Mouse (Mus musculus) brain, embryonic 18.5 days (tissue): ENCODE results near the gene Samd5.
A peak's percentile ranks its signal among the peaks of the same experiment; 100 is the strongest.

Experiments
- DNase-seq: peaks from one replicate; pipeline ENCODE4 v3.0.0-alpha.2; 2012; ENCODE audit warnings: low read depth, low spot score

Gene Samd5

DNA sequence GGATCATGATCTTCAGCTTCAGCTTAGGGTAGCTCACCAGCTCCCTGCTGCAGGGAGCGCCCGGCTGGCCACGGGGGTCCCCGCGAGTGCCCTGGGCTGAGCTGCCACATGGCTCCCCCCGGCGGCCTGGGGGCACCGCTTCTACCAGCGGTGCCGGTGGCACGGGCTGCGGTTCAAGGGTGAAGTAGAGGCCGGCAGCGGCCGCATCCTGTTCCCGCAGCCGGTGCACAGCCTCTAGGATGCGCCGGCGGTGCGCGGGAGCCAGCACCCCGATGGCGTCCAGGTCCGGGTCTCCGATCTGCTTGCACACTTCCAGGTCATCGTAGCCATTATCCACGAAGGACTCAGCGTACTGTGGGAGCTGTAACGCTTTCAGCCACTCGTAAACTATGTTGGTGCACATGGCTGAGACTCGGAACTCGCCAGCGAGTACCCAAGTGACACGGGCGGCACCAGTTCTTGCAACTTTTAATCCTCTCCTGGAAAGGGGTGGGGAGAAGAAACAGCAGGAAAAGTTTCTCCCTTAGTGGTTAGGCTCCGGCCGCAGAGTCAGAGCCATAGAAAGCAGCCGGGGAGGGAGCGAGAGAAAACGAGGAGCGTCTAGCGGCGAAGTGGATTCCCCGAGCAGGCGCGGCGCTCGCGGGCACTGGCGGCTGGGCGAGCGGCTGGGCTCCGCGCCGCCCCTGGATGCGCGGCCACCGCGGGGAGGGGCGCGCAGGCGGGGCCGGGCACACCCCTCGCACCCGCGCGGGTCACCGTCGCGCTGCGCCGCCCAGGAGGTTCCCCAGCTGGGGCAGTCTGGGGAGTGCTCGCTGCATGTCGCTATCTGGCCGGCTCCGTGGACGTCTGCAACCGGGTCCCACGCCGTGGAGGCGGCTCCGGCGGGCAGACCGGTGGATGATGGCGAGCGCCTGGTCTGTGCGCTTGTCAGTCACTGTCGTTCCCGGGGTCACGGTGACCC lies at the start of gene Samd5:
Gene Samd5 (minus strand): TSS at position 648 of the 961 bp plus-strand sequence.
- no peak for DNase-seq

DNA sequence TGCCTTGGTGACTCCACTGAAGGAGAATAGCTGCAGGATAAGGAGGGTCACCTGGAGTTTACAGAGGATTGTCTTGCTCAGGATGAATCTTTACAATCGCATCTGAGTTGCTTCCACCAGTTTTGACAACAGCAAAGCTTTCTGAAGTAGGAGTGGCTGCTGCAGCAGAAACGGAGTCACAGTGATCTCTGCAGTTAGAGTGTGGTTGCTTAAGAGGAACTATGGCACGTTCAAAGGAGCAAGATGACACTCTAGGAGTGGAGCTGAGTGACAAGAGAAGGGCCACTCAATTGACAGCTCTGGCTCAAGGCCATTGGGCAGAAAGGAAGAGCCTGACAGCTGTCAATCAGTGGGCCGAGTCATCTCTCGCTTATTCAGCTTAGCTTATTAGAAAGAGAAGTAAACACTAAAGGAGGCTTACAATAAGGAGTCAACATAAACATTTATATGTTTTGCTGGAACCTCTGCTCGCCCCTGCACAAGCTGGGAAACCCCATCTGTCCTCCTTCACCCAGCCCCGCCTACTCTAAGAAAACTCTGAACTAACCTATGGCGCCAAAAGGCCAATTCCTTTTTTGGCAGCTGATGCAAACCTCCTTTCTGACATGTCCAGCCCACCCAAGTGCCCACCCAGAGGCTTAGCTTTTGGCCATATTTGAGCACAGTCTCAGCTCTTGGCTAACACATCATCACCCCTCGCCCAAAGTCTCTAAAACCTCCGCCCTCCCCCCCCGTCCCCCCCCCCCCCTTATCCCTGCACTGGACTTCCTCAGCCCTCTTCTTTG lies 47.7 kb upstream of the Samd5 start:
- no peak for DNase-seq

DNA sequence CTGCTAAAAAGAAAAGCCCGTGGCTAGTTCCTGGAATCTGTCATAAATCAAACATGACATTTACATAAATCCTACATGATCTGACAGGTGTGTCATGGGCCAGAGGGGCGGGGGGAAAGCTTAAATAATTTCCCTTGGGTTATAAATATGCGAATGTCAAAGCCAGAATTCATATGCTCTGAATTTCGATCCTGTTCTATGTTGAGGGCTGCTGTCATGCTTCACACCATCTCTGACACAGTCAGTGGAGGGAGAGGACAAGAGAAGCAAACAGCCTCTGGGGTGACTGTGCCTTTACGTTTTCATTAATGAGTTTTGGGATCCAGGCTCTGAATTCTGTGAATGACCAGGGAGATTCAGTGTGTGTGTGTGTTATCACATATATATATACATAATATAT lies 45.0 kb upstream of the Samd5 start:
- no peak for DNase-seq

DNA sequence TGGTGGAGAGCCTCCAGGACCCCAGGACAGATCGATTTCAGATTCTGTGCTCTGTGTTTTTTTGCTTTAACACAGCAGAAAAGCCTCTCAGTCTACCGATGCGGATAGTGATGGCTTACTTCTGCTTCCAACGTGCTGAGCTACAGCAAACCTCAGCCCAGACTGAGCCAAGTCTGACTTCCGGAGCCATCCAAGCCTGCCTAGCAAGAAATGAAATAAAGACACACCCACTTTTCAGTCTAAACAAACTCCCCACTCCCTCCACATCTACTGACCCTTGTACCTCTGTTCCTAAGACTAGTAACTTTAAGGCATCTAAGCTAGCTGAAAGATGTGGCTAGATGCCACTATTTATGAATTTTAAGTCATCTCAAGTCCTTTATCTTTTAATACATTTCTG lies 43.1 kb upstream of the Samd5 start:
- DNase-seq, result no peak

DNA sequence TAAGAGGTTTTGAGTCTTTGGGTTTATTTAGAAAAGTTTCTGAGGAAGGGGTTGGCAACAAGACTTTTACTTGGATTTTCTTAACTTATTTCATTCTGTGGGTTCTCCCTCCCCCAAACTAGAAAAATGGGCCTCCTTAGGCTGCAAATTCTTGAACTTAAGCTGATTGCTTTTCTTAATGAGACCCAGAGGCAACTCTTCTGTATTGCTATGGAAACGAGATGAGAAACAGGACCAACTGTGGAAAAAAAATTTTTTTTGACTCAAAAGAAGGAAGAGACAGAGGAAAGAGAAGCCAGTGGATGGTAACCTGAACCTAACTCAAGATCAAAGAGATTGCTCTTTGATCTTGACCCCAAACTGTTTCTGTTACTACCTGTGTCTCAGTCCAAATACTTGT lies 29.9 kb upstream of the Samd5 start:
- DNase-seq, result no peak

DNA sequence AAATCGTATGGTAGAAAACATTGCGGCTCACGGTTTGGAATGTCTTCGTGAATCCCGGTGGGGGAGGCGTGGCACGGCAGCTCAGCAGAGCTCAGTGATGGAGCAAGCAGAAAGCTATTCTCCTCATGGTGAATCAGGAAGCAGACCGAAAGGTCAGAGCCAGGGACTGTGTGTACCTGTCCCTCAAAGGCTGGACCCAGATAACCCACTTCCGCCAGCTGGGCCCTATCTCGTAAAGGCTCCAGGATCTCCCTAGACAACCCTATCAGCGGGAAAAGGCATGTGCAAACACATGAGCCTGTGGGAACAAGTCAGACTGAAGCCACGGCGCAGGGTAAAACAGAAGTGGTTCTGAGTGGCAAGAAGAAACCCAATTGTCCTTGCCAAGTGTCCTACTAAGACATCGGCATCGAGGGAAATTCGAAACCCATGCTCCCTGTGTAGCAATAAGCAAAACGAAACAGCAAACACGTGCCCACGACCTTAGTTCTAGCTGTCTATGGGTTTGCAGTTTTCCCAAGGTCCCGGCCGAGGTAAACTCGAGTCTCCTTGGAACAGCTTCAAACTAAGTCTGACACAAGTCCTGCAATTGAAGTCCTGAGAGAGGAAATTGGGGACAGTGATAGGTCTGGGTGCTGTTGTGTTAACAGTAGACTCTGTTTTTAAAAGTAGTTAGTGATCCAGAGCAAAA lies 24.2 kb upstream of the Samd5 start:
- DNase-seq, result no peak

DNA sequence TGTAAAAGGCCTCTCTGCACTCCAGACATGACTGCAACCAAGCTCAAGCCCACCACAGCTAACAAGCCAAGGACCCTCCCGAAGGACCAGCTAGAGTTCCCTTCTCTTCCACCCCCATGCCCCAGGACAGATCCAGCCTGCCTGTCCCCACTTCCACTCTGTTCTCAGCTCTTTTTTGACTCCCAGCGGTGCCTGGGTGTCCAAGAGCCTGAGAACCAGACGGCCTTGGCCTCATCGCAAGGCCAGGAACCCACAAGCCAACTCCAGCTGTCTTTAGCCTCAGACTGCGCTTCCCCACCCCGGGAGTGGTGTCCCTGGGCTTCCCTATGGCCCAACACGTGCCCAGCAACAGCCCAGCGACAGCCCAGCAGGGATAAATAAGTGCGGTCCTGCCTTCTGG lies 23.1 kb upstream of the Samd5 start:
- DNase-seq, result no peak

DNA sequence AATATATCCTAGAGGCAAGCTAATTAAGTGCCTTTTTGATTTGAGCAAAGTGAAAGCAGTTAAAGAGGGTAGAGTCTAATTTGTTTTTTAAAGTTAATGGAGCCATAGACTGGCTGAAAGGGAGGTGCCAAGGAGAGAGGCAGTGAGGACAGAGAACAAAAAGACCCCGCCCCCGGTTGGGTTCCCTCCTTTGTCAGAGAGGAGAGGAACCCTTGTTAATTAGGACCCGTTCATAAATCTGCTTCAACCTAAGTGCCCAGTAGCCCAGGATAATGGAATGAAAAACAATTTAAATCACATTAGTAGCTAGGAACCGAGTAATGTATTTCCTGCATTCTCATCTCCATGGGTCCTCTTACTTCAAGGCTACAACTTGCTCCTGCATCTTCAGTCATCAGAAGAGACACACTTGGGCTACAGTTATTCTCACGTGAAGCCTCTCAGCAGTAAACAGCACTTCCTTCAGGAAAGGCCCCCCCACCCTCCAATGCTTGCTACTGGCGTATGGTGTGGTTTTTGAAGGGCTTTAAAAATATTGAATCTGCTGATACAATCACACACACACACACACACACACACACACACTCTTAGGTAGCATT lies 21.6 kb upstream of the Samd5 start:
- DNase-seq, result no peak

DNA sequence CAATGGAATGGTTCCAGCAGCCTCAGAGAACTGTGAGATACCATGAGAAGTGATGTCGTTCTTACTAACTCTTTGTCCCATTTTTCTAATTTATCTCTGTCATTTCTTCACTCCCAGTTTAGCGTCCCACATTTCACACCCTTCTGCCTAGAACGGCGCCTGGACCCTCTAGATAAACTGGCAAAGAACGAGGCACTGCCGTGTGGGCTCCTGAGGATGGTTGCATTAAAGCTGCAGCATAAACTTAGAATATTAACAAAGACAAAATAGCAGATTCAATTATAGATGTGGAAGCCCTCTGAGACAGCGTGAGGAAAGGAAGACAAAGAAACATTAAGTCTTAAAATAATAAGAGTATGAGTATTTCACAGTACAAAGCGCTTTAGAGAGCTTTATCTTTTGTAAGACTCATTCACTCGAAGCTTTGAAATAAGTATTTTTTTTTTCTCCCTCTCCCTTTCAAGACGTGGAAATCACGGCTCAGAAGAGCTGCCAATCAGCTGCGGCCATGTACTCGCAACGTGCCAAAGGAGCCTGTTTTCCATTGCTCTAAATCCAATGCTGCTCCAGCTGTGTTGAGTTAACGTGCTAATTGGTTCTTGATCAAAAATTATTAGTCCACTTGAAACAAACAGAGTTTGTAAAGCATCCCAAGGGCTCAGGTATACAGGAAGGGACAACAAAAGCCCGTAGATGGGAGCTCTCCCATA lies 19.1 kb upstream of the Samd5 start:
- no peak for DNase-seq

DNA sequence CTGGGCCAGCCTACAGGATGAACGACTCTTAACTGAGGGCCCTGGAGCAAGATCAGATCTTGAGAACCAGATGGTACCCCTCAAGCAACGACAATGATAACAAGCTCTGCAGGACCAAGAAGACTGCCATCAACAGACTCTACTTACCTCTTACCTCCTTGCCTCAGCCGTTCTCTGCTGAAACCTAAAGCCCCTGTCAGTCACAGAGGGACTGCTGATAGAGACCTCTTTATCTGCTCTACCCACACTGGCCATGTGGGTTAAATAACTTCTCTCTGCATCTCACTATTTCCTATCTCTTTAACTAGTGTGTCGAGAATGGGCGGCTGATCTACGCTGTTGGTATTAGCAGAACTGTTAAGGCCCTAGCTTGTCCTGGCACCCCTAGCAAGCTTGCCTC lies 5.9 kb upstream of the Samd5 start:
- no peak for DNase-seq

DNA sequence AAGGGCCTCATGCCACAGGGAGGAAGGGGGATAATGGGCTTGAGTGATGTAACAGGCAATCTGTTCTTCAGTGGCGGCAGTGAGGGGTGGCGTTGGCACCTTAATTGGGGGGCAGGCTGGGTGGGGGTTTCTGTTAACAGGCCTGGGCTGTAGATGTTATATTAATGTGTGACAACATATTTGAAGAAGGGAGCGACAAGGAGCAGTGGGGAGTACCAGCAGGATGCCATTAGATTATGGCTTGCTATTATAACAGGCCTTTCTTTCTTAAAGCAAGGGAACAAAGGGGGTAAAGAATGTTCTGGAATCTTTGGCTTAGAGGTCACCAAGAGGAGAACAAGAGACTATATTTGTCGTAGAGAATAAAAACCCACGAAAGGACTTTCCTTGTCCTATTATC lies 4.9 kb upstream of the Samd5 start:
- no peak for DNase-seq

DNA sequence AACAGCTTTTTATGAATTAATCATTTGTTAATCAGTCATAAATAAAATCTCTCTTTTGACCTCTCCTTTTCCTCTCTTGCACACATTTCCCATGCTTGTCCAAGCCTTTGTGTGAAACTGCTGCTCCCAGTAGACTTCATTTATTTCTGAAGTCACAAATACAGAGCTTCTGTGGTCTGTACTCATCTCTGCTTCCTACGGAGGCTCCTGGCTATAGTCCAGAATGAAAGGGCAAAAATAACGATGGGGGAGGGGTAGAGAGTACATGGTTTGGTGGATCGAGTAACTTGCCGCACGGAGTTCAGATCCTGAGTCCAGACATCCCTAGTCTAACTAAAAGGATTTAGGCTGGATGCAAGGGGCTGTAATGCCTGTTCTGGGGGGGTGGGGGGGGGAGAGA lies 3.1 kb upstream of the Samd5 start:
- no peak for DNase-seq

DNA sequence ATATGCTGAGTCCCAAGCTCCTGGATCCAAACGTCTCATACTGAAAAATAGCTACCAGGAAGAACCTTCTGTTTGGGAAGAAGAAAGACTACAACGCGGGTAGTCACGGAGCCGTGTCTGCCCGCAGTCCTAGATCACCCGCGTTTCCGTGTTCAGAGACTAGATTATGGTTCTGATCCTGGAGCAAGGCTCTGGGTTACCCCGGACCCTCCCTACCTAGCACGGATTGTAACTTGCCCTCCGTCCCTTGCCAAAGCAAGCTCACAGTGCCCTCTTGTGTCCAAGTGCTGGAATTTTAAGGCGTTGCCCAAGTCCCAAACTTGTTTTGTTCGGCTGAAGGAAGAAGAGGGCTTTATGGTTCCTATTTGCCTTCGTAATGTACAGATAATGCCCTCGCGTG lies 1.9 kb upstream of the Samd5 start:
- DNase-seq, result peak; percentile 72

DNA sequence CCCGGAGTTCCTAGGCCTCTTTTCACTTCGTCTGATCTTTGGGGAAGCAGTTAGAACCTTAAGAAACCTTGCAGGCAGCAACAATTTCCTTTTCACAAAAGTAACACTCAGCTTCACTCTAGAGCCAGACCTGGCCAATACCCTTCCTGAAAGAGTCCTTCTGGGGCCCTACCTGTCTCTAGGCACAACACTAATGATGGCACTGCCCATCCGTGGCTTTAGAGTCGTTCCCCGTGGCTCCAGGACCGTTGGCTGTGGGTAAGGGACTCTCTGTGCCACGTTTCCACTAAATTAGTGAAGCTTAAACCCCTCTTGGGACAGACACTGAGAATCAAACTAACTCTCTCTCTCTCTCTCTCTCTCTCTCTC lies 1.4 kb upstream of the Samd5 start:
- DNase-seq, result no peak

DNA sequence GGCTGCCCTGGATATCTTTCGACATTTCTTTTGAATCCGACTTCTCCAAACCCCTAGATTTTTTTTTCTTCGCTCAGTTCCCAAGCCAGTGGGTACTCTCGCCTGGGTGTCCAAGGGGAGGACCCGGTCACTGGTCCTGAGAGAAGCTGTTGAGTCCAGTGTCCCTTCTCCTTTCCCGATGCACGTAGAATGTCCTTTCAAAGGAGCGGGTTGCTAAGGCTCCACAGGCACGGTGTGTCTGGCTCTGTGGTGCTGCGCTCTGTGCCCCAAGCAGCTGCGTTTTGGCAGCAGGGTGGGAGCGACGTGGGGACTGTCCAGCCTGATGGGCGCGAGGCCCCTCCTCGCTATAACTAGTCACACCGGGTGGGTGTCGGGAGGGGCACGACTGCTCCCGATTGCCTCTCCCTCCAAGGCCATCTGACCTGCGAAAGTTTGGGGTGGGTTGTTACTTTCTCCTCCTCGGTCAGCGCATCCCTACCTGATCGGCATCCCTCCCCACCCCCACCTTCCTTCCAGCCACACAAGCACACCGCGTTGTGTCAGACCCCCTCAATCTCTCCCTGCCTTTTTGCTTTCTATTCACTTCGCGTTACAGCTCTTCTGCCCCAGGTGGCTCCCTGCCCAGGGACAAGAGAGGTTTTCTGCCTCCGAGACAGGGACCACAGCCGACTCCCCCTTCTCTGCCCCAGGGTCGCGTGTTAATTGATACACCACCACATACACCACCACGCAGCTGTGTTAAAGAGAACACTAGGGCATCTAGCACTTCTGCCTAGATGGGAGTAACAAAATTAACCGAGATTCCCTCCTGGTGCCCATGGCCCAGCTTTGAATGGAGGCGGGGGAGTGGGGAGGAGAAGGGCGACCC lies 776 bp upstream of the Samd5 start:
- no peak for DNase-seq

DNA sequence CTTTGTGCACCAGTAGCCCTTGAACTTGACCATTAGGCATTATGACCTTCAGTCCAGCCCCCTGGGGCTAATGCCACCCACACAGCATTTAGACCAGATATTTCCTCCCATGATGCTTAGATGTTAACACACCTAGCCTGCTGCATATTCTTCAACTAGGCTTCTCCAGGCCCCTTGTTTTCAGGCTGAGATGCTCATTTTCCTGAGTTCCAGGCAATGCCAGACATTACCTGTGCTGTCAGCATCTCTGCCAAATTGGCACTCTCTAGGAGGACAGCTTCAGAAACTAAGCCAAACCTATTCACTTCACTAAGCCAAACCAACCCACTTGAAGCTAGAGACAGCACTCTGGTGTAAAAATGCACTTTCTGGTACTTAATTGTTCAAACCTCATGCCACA lies 1.7 kb downstream of the Samd5 start:
- DNase-seq, result no peak

DNA sequence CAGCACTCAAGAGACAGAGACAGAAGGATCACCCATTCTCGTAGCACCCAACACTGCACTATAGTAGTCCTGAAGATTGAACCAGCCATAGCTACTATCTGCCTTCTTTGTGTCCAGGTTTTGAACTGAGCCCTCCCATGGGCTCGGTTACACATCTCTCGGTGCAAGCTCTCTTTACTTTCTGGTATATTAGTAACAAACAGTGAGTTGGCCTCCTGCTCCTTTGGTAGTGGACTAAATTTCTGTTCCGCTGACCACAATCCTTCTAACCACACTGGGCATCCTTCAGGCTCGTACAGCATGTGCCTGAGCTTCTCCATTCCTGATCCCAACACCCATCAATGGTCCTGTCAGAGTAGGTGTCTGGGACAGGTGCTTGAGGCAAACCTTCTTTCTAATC lies 2.3 kb downstream of the Samd5 start:
- no peak for DNase-seq

DNA sequence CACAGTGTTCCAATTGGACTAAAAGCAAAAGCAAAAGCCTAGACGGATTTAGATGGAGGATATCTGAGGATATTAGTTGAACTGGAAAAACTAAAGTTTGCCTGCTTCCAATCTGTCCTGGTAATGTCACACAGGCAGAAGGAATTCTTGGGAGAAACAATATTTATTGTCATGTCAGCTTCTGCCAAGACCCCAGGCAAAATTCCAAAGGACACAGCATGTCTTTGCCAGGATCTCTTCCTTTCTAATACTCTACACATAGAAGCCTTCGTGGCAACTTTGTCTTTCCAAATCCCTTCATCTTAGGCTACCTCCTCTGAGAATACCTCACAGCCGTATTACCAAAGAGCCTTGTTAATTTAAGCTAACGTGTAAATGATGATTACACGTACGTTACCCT lies 4.7 kb downstream of the Samd5 start:
- no peak for DNase-seq

DNA sequence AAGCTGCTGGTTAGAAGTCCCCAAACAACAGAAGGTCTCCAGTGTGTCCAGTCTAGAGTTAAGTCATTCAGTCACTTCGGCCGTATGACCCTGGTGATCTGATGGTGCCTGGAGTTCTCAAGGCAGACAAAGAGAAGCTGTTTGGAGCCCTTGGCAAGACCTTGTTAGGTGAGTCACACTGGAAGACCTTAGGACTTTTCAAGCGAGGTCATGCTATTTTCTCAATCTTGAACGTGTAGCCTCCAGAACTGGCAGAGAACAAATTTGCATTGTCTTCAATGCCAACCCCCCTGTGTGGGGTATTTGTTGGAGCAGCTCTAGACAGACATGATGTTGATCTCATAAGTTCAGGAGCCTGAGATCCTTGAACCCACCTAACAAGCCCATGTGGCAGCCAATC lies 6.2 kb downstream of the Samd5 start:
- DNase-seq, result no peak

DNA sequence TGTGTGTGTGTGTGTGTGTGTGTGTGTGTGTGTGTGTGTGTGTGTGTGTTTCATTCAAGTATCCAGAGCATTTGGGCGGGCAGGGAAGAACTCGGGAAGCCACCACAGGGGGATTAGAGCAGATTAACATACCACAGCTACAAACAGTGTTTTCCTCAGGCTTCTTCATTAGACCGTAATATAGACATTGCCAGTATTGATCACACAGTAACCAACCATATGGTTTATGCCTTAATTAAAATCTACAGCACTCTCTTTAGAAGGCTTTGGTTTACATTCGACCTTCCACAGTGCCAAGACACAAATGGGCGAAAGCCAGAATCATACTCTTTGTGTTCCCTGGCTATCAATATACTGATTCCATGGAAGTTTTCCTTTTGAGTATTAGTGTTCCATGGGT lies 22.1 kb downstream of the Samd5 start:
- DNase-seq, result no peak
